Mouse (Mus musculus) forebrain, embryonic 15.5 days (tissue): ENCODE results near the gene Zfp777. TPM values are rescaled to one million over a fixed set of nuclear protein-coding genes. Genes with fewer than 3 reads are reported as not detected.

Experiments used
- ATAC-seq: fragments of 200-750 bp; cut with Nextera tagmentation; replicated peaks from 2 replicates; pipeline ENCODE4 v1.8.0; 2017; ENCODE audit warnings: mild to moderate bottlenecking, moderate TSS enrichment, moderate library complexity
- H3K27ac ChIP-seq: fragments of 300-500 bp; sonication (generic); replicated peaks from 2 replicates; pipeline ENCODE4 v1.5.1; 2015; ENCODE audit warnings: mild to moderate bottlenecking, inconsistent platforms
- H3K27me3 ChIP-seq: fragments of 300-500 bp; sonication (generic); 2 replicates; pipeline ENCODE4 v1.6.1; 2015; ENCODE audit warnings: inconsistent platforms
- H3K36me3 ChIP-seq: fragments of 300-500 bp; sonication (generic); 2 replicates; pipeline ENCODE4 v1.6.1; 2015; ENCODE audit warnings: mild to moderate bottlenecking, inconsistent platforms
- H3K4me1 ChIP-seq: fragments of 300-500 bp; sonication (generic); 2 replicates; pipeline ENCODE4 v1.6.1; 2015; ENCODE audit warnings: inconsistent platforms
- H3K4me2 ChIP-seq: fragments of 300-500 bp; sonication (generic); replicated peaks from 2 replicates; pipeline ENCODE4 v1.6.1; 2015; ENCODE audit warnings: mild to moderate bottlenecking, inconsistent platforms
- H3K4me3 ChIP-seq: fragments of 300-500 bp; sonication (generic); 2 replicates; pipeline ENCODE4 v1.5.1; 2015; ENCODE audit warnings: mild to moderate bottlenecking, inconsistent platforms
- H3K9ac ChIP-seq: fragments of 300-500 bp; sonication (generic); replicated peaks from 2 replicates; pipeline ENCODE4 v1.6.1; 2015; ENCODE audit warnings: mild to moderate bottlenecking, inconsistent platforms
- H3K9me3 ChIP-seq: fragments of 300-500 bp; sonication (generic); 2 replicates; pipeline ENCODE4 v1.6.1; 2016; ENCODE audit warnings: inconsistent platforms
- WGBS: fragments of 180-500 bp; shearing (Covaris S2); methylation state at CpG from one replicate; pipeline ENCODE4 v1.1.7; 2015; ENCODE audit warnings: mixed read lengths; 5-methylcytosine and 5-hydroxymethylcytosine counted together
- polyA plus RNA-seq: library from polyadenylated mRNA; unstranded; fragments of >200 nt; fragmentation: Nextera tagmentation; extraction: Ambion mirVana; gene quantifications from 2 replicates; pipeline ENCODE4 v1.2.1, GENCODE M21; 2015

The Zfp777 gene
- polyA plus RNA-seq: 10.5 and 11.7 TPM in 2 replicates

DNA sequence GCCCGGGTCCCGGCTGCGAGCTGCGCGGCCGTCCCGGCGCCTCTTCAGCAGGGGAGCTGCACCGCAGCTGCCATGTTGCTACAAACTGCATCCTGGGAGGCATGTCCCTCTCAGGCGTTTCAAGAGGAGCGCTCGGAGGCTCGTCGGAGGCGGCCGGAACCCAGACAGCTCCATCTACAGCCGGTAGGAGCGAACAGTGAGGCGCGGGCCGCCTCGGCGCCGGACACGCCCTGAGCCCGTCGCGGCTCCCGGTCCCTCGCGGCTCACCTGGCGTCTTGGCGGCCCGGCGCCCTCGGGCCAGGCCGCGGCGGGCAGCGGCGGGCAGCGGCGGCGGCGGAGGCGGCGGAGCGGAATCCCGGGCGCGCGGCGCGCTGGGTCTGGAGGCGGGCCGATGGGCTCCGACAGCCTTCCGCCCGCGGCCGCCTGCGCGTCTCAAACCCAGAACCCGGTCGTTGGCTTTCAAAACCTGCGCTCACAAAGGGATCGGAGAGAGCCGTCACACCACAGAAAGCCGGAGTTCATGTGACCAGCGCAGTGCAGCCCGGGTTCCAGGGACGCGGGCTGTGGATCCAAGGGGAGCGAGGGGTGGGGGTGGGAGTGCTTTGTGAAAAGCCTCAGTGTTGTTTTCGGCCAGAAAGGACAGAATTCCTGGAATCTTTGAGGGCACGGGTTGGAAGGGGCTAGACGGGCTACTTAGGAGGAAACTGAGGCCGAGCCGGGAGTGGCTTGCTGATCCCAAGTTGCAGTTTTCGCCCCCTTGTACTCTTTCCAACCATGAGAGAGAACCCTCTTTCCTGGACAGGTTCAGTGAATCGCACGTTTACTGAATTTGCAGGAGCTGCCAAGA, at the start of gene Zfp777:
Zfp777 (minus strand) TSS at position 486 of the 847 bp plus-strand sequence.
- H3K4me3 ChIP-seq: peak within 1 kb of the TSS; percentile 90
- ATAC-seq: peak; percentile 92
- WGBS: under 1% methylated on average over 65 of the region's 82 CpGs
- H3K27ac ChIP-seq: peak within 1 kb of the TSS; percentile 96
- H3K4me1 ChIP-seq: peaks cover 23% of the 10 kb centered on the region
- H3K36me3 ChIP-seq: peaks cover 11% of the 10 kb centered on the region
- peak within 1 kb of the TSS; percentile 52 for H3K4me2 ChIP-seq
- H3K27me3 ChIP-seq: no peaks in the 10 kb centered on the region
- no peaks in the 10 kb centered on the region for H3K9me3 ChIP-seq
- H3K9ac ChIP-seq: peak within 1 kb of the TSS; percentile 86

DNA sequence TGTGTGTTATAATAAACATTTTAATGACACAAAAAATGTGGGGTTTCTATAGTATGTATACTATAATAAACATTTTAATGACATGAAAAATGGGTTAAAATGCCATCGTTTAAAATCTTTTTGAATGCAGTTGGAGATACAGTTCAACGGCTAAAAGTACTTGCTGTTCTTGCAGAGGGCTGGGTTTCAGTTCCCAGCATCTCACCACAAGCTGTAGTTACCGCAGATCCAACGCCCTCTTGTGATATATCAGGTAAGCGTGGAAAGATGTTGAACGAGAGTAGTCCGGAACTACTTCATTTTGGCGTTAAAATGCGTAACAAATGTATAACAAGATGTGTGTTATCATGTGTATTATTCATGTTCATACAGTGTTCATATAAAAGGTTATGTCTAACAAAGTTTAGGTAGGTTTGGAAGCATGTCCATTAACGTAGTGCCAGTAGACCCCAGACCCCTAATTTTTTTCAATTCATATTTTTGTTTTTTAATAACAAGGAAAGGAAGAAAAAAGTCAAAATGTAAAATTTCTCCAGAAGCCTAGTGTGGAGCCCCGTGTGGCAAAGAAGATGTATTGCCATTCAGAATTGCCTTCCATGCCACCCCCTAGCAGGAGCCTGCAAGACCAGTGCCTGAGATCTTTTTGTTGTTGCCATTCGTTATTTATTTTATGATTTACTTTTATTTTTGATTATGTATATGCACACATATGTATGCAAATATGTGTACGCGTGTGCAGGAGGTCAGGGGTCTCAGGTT, 38.4 kb upstream of the Zfp777 start:
- Histone ChIP-seq H3K9me3 (no peaks in the 10 kb centered on the region), H3K4me3 (peak overlapping the region; percentile 60), H3K36me3 (peaks cover 13% of the 10 kb centered on the region), H3K4me1 (peaks cover 11% of the 10 kb centered on the region), H3K27me3 (no peaks in the 10 kb centered on the region), H3K9ac (no peak overlapping the region), H3K27ac (no peak overlapping the region), H3K4me2 (peak overlapping the region; percentile 57)
- ATAC-seq: peak; percentile 0; the same call in 1 of the 2 replicates
- WGBS: 40% methylated on average over 14 of the region's 14 CpGs

DNA sequence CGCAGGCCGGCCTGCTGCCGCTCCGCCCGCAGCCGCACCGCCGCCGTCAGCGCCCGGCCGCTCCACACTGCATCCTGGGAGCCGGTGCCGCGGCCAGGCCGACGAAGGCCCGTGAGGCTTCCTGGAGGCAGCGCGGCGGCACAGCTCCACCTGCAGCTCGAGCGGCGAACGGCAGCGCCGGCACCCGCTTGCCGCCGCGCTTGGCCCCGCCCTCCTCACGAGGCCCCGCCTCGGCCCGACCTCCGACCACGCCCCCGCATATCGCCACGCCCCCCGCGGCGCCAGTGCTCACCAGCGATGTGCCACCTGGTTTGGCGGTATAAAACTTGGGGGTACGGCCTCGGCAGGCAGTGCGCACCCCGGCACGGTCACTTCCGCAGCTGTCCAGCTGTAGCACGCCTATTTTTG, 37.8 kb upstream of the Zfp777 start, which contains the start of gene Zfp746:
Zfp746 (minus strand) TSS at position 123 of the 408 bp plus-strand sequence.
- H3K36me3 ChIP-seq: peaks cover 19% of the 10 kb centered on the region
- peak within 1 kb of the TSS; percentile 91 for H3K9ac ChIP-seq
- peak within 1 kb of the TSS; percentile 57 for H3K4me2 ChIP-seq
- peak; percentile 95 for ATAC-seq
- H3K4me1 ChIP-seq: peaks cover 11% of the 10 kb centered on the region
- no peaks in the 10 kb centered on the region for H3K27me3 ChIP-seq
- under 1% methylated on average over 42 of the region's 53 CpGs for WGBS
- peak within 1 kb of the TSS; percentile 85 for H3K27ac ChIP-seq
- no peaks in the 10 kb centered on the region for H3K9me3 ChIP-seq
- H3K4me3 ChIP-seq: peak within 1 kb of the TSS; percentile 60

DNA sequence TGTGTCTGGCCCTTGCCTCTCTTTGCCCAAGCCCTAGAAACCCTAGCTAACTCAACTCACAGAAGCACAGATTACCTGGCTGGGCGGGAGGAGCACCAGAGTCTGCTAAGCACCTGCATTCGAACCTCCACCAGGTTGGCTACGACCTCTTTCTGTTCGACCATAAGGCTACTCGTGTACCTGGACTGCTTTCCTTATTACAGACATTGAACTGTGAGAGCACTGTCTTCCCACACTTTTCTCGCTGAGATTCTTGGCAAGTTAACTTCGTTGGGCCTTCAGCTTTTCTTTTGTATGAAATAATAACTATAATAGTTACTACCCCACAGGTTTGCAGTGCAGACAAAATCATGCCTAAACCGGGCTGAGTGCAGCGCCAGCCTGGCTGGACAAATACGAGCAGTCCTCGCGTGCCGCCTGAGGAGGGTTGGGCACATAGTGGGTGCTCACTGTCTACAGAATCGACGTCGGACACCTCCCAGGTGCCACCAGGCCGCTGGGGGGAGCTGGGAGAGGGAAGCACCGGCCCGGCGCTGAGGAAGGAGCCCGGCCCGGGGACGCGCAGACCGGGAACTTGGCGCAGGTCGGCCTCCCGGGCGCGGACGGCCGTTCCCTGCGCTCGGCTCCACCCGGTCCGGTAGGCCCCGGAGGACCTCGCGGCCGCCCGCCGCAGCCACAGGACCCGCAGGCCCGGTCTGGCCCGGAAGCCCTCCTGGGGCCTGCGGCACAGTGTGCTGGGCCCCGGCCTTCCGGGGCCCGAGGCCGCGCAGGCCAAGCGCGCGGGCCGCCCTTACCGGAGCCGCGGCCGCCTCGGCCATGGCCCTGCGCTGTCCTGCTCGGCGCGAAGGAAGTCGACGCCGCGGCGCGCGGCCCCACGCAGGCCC, 37.1 kb upstream of the Zfp777 start:
- Histone ChIP-seq H3K4me3 (peak overlapping the region; percentile 60), H3K36me3 (peaks cover 27% of the 10 kb centered on the region), H3K4me2 (peak overlapping the region; percentile 57), H3K9me3 (no peaks in the 10 kb centered on the region), H3K27me3 (no peaks in the 10 kb centered on the region), H3K9ac (peak overlapping the region; percentile 91), H3K4me1 (peaks cover 11% of the 10 kb centered on the region), H3K27ac (peak overlapping the region; percentile 85)
- peak; percentile 90 for ATAC-seq
- WGBS: 2% methylated on average over 66 of the region's 72 CpGs

DNA sequence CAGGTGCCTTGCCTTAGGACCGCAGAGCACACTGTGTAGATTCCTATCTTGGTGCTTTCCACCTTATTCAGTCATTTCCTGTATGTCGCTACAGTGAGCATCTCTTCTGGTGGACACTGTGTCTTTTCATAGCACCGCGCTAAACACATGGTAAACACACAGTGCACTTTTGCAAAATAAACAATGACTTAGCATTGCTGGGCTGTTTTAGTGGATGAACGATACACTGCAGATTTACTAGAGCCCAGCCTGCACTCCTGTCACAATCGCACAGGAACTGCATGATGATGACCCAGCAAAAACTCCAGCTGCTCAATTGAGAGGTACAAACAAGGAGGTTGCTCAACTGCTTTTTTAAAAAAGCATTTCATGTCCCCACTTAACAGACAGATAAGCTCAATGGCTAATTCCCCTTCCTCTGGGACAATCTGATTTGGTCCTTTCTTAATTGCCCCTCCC, 35.1 kb upstream of the Zfp777 start:
- WGBS: 93% methylated on average over 6 of the region's 6 CpGs
- Histone ChIP-seq H3K27ac (no peak overlapping the region), H3K27me3 (no peaks in the 10 kb centered on the region), H3K4me3 (no peak overlapping the region), H3K9me3 (no peaks in the 10 kb centered on the region), H3K4me1 (peaks cover 11% of the 10 kb centered on the region), H3K36me3 (peaks cover 45% of the 10 kb centered on the region), H3K9ac (no peak overlapping the region), H3K4me2 (no peak overlapping the region)
- ATAC-seq: no peak

DNA sequence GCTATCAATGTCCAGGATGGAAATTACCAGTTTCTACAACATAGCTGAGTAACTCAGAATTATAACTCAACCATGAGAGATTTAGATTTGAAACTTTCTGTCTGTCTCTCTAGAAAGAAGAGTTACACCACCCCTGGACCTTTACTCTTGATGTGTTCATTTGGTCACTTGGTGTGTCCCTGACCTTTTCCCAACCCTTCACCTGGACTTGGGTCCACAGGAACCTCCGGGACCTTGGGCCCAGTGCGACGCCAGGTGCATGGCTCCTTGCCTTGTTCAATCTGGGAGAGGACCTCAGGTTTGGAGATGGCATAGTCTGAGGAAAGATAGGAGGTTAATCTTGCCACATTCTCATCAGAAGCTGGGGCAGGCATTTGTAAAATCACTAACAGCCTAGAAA, 33.2 kb upstream of the Zfp777 start:
- 98% methylated on average over 3 of the region's 3 CpGs for WGBS
- Histone ChIP-seq H3K27ac (no peak overlapping the region), H3K36me3 (peaks cover 61% of the 10 kb centered on the region), H3K9me3 (no peaks in the 10 kb centered on the region), H3K27me3 (no peaks in the 10 kb centered on the region), H3K4me3 (no peak overlapping the region), H3K9ac (no peak overlapping the region), H3K4me2 (no peak overlapping the region), H3K4me1 (peaks cover 11% of the 10 kb centered on the region)
- ATAC-seq: no peak

DNA sequence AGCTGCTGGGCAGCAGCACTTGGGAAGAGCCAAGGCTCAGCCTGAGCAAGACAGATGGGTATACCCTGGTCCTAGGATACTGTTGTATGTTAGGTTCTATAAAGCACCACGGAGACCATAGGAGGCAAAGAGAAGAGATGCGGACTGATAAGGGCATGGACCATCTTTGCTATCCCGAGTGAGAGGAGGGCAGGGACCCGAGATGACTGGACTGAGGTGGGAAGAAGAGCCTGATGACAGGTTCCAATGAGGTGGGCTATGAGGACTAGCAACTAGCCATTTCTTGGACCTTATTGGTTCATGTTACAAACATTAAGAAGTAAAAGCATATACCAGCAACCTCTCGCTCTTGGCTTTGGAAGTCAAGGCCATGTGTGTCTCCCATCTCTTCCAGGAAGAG, 32.3 kb upstream of the Zfp777 start:
- Histone ChIP-seq H3K27ac (no peak overlapping the region), H3K9me3 (no peaks in the 10 kb centered on the region), H3K27me3 (no peaks in the 10 kb centered on the region), H3K9ac (no peak overlapping the region), H3K36me3 (peaks cover 71% of the 10 kb centered on the region), H3K4me1 (peaks cover 11% of the 10 kb centered on the region), H3K4me3 (no peak overlapping the region), H3K4me2 (no peak overlapping the region)
- 94% methylated on average over 5 of the region's 5 CpGs for WGBS
- no peak for ATAC-seq

DNA sequence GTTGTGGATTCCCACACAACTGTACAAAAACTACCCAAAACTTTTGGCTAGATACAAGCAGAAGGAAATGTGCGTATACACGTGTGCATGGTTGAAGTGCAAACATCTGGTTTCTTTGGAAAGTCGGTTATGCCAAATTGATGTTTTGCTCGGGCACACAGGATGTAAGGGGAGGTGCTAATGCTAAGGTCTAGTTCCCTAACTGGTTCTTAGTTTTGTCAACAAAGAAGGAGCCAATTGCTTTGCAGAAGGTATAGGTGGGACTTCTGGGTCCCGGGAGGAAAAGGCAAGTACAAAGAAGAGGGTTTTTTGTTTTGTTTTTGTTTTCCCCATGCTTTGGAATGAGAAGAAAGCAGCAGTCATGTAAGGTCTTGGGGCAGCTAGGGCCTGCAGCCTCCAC, 24.6 kb upstream of the Zfp777 start:
- WGBS: 85% methylated on average over 5 of the region's 5 CpGs
- Histone ChIP-seq H3K9ac (no peak overlapping the region), H3K27me3 (no peaks in the 10 kb centered on the region), H3K4me1 (no peaks in the 10 kb centered on the region), H3K27ac (no peak overlapping the region), H3K4me2 (no peak overlapping the region), H3K4me3 (no peak overlapping the region), H3K9me3 (no peaks in the 10 kb centered on the region), H3K36me3 (peaks cover 65% of the 10 kb centered on the region)
- no peak for ATAC-seq

DNA sequence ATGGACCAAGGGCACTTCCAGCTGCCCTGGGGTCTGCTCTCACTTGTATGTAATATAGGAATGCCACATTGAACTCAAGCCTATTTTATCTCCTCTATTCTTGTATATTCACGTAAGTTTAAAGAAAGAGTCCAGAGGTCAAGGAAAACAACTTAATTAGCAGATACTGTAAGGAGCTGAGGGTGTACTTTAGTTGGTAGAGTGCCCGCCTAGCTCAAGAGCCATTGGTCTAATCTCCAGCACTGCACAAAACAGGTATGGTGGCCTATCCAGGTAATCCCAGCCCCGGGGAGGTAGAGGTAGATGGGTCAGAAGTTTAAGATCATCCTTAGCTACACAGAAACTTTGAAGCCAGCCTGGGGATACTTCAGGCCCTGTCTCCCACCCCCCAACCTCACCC, 18.8 kb upstream of the Zfp777 start:
- H3K27ac ChIP-seq: no peak overlapping the region
- peaks cover 71% of the 10 kb centered on the region for H3K36me3 ChIP-seq
- ATAC-seq: no peak
- H3K4me1 ChIP-seq: no peaks in the 10 kb centered on the region
- WGBS: 91% methylated on average over 3 of the region's 3 CpGs
- no peak overlapping the region for H3K4me3 ChIP-seq
- H3K9ac ChIP-seq: no peak overlapping the region
- no peaks in the 10 kb centered on the region for H3K9me3 ChIP-seq
- no peaks in the 10 kb centered on the region for H3K27me3 ChIP-seq
- no peak overlapping the region for H3K4me2 ChIP-seq

DNA sequence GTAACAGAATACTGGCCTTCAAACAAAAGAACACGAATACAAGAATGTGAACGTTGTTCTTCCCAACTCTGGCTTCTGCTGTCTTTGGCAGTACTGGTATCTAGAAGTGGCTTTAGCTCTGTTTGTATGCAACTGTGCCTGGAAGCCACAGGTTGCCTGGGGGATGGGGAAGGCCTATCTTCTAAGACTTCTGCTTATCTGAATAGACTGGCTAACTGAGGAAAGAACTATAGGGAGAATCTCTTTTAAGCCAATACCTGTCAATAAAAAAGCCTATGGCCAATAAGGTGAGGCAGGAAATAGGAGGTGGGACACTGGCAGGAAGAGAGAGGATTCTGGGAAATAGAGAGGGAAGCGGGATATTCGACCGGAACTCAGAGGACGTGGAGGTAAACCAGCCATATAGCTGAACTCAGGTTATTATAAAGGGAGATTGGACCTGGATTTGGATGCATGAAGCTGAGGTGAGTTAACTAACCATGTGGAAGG, 16.9 kb upstream of the Zfp777 start:
- Histone ChIP-seq H3K4me2 (no peak overlapping the region), H3K9me3 (no peaks in the 10 kb centered on the region), H3K4me1 (no peaks in the 10 kb centered on the region), H3K27me3 (no peaks in the 10 kb centered on the region), H3K4me3 (no peak overlapping the region), H3K9ac (no peak overlapping the region), H3K36me3 (peaks cover 68% of the 10 kb centered on the region), H3K27ac (no peak overlapping the region)
- 91% methylated on average over 6 of the region's 6 CpGs for WGBS
- no peak for ATAC-seq

DNA sequence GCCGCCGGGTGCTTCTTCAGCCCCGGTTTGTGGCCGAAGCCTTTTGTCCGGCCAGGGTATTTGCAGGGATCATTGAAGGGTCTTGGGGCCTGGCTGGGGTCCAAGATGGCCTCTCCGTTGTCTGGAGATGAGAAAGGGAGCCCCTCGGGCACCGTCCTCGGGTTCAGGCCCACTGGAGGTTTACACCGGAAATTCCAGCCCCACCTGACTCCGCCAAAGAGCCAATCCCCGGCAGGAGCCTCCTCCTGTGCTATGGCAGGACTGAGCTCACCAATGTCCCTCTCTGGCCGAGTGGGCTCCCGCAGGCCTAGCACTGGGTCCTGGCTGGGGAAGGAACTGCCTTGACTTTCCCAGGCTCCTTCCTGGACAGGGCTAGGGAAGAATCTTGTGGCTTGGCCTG, 15.7 kb upstream of the Zfp777 start:
- Histone ChIP-seq H3K27ac (no peak overlapping the region), H3K4me1 (no peaks in the 10 kb centered on the region), H3K27me3 (no peaks in the 10 kb centered on the region), H3K9ac (no peak overlapping the region), H3K4me3 (no peak overlapping the region), H3K9me3 (no peaks in the 10 kb centered on the region), H3K4me2 (no peak overlapping the region), H3K36me3 (peaks cover 68% of the 10 kb centered on the region)
- WGBS: 92% methylated on average over 14 of the region's 14 CpGs
- no peak for ATAC-seq
